Mouse (Mus musculus): ENCODE measurements around the gene Nus1. TPM values are rescaled to one million over a fixed set of nuclear protein-coding genes. Genes with fewer than 3 reads are reported as not detected.

Nus1 gene
- 10 to 100 TPM; 61.3 to 62.6 TPM for total RNA-seq (2021)
- long read RNA-seq, full-length matches to known transcripts: 29 of 45 reads
- long read RNA-seq, partial matches to known transcripts: 1 of 45 reads
- long read RNA-seq, other reads (novel, unspliced or antisense): 15 of 45 reads

DNA sequence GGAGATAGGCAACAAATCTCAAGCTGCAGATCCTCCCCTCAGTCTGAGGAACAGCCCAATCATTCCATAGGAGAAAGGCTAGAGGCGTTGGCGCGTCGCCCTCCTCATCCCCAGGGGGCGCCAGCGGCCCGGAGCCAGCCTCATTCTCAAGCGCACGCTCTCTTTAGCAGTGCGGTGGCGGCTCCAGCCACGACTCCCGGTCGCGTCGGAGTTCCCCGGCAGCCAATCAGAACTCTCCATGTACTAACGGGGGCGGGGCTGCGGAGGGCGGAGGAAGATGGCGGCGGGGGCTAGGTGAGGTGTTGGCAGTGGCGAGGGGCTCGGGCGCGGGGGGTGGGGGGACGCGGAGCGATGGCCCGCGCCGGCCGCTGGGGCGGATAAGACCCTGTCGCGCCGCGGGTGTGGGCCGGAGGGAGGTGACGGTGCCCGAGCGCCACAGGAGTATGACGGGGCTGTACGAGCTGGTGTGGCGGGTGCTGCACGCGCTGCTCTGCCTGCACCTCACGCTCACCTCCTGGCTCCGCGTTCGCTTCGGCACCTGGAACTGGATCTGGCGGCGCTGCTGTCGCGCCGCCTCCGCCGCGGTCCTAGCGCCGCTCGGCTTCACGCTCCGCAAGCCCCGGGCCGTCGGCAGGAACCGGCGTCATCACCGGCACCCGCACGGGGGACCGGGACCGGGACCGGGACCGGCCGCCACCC lies at the start of gene Nus1:
Gene Nus1, plus strand, starts transcription at position 249 of the 699 bp plus-strand sequence.
- DNase-seq (ENCODE audit: low spot score in 2 of 2): peak; percentile 96 to 97

- DNase-seq (ENCODE audit: low spot score in 2 of 2): no peak
Observed at GRCm38 (mm10) chr10:52368376-52368775, 49.0 kb upstream of the Nus1 start.

GRCm38 (mm10) chr10:52373834-52374233 lies 43.5 kb upstream of the Nus1 start:
- no peak for DNase-seq (ENCODE audit: low spot score in 2 of 2)

DNA sequence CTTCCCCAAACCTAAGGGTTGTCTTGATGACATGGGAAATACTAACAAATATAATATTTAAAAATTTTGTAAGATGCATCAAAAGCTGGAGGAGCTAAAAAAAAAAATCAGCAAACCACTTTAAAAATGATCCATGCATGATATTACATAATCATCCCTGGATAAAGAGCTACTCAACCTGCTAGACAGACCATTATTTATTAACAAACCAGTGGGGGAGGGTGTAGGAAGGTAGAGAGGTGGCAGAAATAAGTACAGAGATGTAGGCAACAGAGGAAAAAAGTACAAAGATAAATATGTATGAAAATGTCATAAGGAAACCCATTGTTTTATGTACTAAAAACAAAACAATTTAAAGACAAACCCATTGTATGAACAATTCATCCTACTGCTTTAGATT lies 42.7 kb upstream of the Nus1 start:
- no peak for DNase-seq (ENCODE audit: low spot score in 2 of 2)

GRCm38 (mm10) chr10:52376422-52376821 lies 40.9 kb upstream of the Nus1 start:
- no peak for DNase-seq (ENCODE audit: low spot score in 2 of 2)

DNA sequence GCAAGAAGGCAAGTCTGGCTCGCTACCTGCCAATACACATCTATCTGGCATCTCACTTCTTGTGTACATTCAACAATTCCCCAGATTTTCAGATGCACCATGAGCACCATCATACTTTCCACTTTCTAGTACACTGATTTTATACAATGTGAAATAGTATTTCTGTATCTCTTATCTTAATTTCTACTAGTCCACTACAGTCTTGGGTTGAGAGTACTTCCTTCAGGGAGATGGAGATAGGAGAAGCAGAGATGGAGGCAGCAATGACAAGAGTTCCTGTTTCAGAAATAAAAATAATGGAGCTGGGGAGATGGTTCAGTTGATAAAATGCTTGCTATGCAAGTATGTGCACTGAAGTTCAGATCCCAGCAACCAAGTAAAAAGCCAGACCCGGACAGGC lies 39.5 kb upstream of the Nus1 start:
- no peak for DNase-seq (ENCODE audit: low spot score in 2 of 2)

- DNase-seq (ENCODE audit: low spot score in 2 of 2): no peak
Observed at GRCm38 (mm10) chr10:52381321-52381801, 36.0 kb upstream of the Nus1 start.

GRCm38 (mm10) chr10:52381845-52382591 lies 35.3 kb upstream of the Nus1 start, which contains the start of gene Gopc:
Gene Gopc (minus strand): TSS chr10:52382124.
- peak; percentile 95 to 98 for DNase-seq (ENCODE audit: low spot score in 2 of 2)

- no peak for DNase-seq (ENCODE audit: low spot score in 2 of 2)
Observed at GRCm38 (mm10) chr10:52383022-52383421, 34.3 kb upstream of the Nus1 start.

- DNase-seq (ENCODE audit: low spot score in 2 of 2): no peak
Observed at GRCm38 (mm10) chr10:52383522-52383921, 33.8 kb upstream of the Nus1 start.

DNA sequence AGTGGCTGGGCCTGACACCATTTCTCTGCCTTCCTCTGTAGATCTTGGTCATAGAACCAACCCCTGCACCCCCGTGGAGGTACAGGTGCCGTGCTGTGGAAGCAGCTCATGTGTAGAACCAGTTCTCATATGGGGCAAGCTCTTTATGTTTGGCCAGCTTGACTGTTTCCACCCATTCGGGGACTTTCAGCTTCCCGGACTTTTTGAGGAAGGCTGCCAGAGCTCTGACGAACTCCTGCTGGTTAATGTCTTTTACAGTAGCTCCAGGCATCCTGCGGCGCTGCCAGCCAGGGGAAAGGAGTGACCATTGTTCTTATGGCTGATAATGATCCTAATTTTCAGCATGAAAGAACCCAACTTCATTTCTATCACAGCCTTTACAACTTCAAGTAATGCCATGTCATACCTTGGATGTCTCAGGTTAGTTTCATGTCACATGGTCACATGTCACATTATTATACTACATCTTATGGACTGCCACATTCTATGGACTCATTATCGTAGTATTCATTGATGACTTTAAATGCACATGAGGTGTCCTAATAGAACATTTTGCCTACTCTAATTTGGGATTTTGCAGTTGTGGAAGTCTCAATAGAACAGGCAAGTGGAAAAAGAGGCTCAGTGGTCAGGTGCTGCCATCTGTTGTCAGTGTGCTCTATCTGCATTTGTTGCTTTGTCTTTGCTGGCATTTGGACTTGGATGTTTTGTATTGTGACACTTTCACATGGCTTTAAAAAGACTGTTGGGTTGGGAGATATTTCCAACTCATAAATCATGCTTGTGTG lies 32.3 kb upstream of the Nus1 start:
- peak; percentile 52 to 65 for DNase-seq (ENCODE audit: low spot score in 2 of 2)

GRCm38 (mm10) chr10:52387192-52387591 lies 30.2 kb upstream of the Nus1 start:
- no peak for DNase-seq (ENCODE audit: low spot score in 2 of 2)

GRCm38 (mm10) chr10:52388922-52389430 lies 28.4 kb upstream of the Nus1 start, which contains the start of gene Nepn:
Gene Nepn (plus strand): TSS chr10:52388972.
- no peak for DNase-seq (ENCODE audit: low spot score in 2 of 2)

- DNase-seq (ENCODE audit: low spot score in 2 of 2): no peak
Observed at GRCm38 (mm10) chr10:52389438-52389837, 27.9 kb upstream of the Nus1 start.

GRCm38 (mm10) chr10:52391208-52391607 lies 26.1 kb upstream of the Nus1 start:
- no peak for DNase-seq (ENCODE audit: low spot score in 2 of 2)

DNA sequence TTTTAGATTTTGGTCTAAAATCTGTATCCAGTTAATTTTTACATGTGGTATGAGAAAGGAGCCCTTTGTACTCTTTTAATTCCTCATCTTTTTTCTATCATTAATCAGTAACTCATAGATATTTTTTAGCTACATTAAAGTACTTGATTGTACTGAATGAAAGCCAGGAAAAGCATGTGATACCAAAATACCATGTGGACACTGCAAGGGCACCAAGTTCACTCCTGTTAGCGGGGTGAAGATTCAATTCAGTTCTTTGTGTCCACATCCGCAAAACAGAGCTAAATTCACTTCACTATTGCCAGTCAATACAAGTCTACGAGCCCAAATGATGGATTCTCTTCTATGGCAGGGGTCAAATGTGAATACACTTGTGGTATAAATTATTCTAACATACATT lies 20.7 kb upstream of the Nus1 start:
- no peak for DNase-seq (ENCODE audit: low spot score in 2 of 2)

GRCm38 (mm10) chr10:52398715-52399114 lies 18.6 kb upstream of the Nus1 start:
- no peak for DNase-seq (ENCODE audit: low spot score in 2 of 2)

DNA sequence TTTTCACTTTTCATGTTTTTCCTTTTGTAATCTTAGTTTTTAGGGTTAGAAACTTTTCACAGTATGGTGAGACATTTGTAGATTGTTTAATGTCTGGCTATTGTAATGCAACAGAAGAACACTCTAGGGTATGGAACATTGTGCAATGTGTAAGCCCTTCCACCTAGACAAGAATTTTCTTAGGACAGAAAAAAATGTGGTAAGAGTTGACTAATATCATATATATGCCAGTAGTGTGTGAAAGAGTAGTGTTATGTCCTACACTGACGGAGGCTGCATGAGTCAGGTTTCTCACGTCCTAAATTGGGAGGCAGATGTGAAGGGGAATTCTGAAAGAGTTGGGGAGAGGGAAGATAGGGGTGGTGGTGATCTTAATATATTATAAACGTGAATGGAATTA lies 17.6 kb upstream of the Nus1 start:
- no peak for DNase-seq (ENCODE audit: low spot score in 2 of 2)

- DNase-seq (ENCODE audit: low spot score in 2 of 2): no peak
Observed at GRCm38 (mm10) chr10:52405160-52405559, 12.2 kb upstream of the Nus1 start.

GRCm38 (mm10) chr10:52407526-52407925 lies 9.8 kb upstream of the Nus1 start:
- no peak for DNase-seq (ENCODE audit: low spot score in 2 of 2)

GRCm38 (mm10) chr10:52415020-52415419 lies 2.3 kb upstream of the Nus1 start:
- no peak for DNase-seq (ENCODE audit: low spot score in 2 of 2)
